Mouse (Mus musculus) NIH3T3 (cell line): ENCODE results near the gene Vmn2r69.

ENCODE experiments used
- DNase-seq: peaks from one replicate; pipeline ENCODE4 v3.0.0-alpha.2; 2012; ENCODE audit warnings: low read depth

Gene Vmn2r69

DNA sequence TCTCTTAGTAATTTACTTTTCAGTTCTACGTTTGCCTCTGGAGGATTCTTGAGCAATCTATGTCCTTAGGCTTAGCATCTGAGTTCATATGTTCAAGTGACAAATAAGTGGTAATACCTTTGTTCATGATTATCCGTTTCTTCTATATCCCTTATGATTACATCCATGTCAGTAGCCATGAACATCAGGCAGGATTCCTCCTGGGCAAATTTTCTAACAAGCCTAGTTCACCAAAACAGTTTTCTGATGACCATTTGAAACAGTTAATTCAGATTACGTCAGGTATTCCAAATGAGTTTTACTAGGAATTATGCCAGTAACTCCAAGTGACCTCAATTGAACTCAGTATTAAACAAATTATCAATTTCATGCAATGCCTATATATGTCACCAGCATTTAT is at the start of gene Vmn2r69:
Gene Vmn2r69, minus strand, starts transcription at position 101 of the 400 bp plus-strand sequence.
- DNase-seq: no peak
